Mouse (Mus musculus) hindbrain, embryonic 12.5 days (tissue): Measurements from ENCODE around the gene Zfp64. TPM values are rescaled to one million over a fixed set of nuclear protein-coding genes. Genes with fewer than 3 reads are reported as not detected.
A peak's percentile ranks its signal among the peaks of the same experiment; 100 is the strongest.

ENCODE experiments used
- ATAC-seq: fragments of 200-750 bp; cut with Nextera tagmentation; 2 replicates; pipeline ENCODE4 v1.8.0; 2017; ENCODE audit warnings: moderate TSS enrichment; ENCODE audit not compliant: low FRiP score
- H3K27ac ChIP-seq: fragments of 300-500 bp; sonication (generic); 2 replicates; pipeline ENCODE4 v1.5.1; 2016; ENCODE audit warnings: mild to moderate bottlenecking
- H3K27me3 ChIP-seq: fragments of 300-500 bp; sonication (generic); 2 replicates; pipeline ENCODE4 v1.6.1; 2016; ENCODE audit warnings: mild to moderate bottlenecking
- H3K36me3 ChIP-seq: fragments of 300-500 bp; sonication (generic); 2 replicates; pipeline ENCODE4 v1.6.1; 2016; ENCODE audit warnings: mild to moderate bottlenecking
- H3K4me1 ChIP-seq: fragments of 300-500 bp; sonication (generic); 2 replicates; pipeline ENCODE4 v1.6.1; 2016
- H3K4me2 ChIP-seq: fragments of 300-500 bp; sonication (generic); replicated peaks from 2 replicates; pipeline ENCODE4 v1.6.1; 2016; ENCODE audit warnings: mild to moderate bottlenecking
- H3K4me3 ChIP-seq: fragments of 300-500 bp; sonication (generic); 2 replicates; pipeline ENCODE4 v1.5.1; 2016; ENCODE audit warnings: mild to moderate bottlenecking
- H3K9ac ChIP-seq: fragments of 300-500 bp; sonication (generic); 2 replicates; pipeline ENCODE4 v1.6.1; 2016; ENCODE audit warnings: mild to moderate bottlenecking, moderate library complexity
- H3K9me3 ChIP-seq: fragments of 300-500 bp; sonication (generic); replicated peaks from 2 replicates; pipeline ENCODE4 v1.6.1; 2016; ENCODE audit warnings: mild to moderate bottlenecking
- WGBS: fragments of 180-500 bp; shearing (Covaris S2); methylation state at CpG from one replicate; pipeline ENCODE4 v1.1.7; 2016; 5-methylcytosine and 5-hydroxymethylcytosine counted together
- polyA plus RNA-seq: library from polyadenylated mRNA; unstranded; fragments of >200 nt; fragmentation: Nextera tagmentation; extraction: Ambion mirVana; gene quantifications from 2 replicates; pipeline ENCODE4 v1.2.1, GENCODE M21; 2016

The Zfp64 gene
- polyA plus RNA-seq, 1 experiment from 2014 or later, result 39.0 TPM

- H3K27me3 ChIP-seq, result no peaks in the 10 kb centered on the region
- no peak overlapping the region for H3K4me2 ChIP-seq
- no peaks in the 10 kb centered on the region for H3K4me1 ChIP-seq
- peaks cover 13% of the 10 kb centered on the region for H3K9me3 ChIP-seq
- H3K9ac ChIP-seq, result no peak overlapping the region
- ATAC-seq, result no peak
- 83% methylated on average over 12 of the region's 12 CpGs for WGBS
- no peaks in the 10 kb centered on the region for H3K36me3 ChIP-seq
- no peak overlapping the region for H3K27ac ChIP-seq
- H3K4me3 ChIP-seq, result no peak overlapping the region
These were observed 12.9 kb upstream of the Zfp64 start for GRCm38 (mm10) chr2:168968136-168968925.

- no peak for ATAC-seq
- no peaks in the 10 kb centered on the region for H3K4me1 ChIP-seq
- whole genome bisulfite sequencing, result 86% methylated on average over 6 of the region's 6 CpGs
These were observed 11.1 kb upstream of the Zfp64 start for GRCm38 (mm10) chr2:168966525-168966924.

GRCm38 (mm10) chr2:168964849-168965248 lies 9.5 kb upstream of the Zfp64 start:
- no peak overlapping the region for H3K9ac ChIP-seq
- ATAC-seq, result no peak
- 95% methylated on average over 5 of the region's 5 CpGs for WGBS

More at GRCm38 (mm10) chr2:168966525-168966924, 11.1 kb upstream of the Zfp64 start:
- no peak overlapping the region for H3K4me3 ChIP-seq
- H3K9me3 ChIP-seq, result peaks cover 13% of the 10 kb centered on the region
- H3K9ac ChIP-seq, result no peak overlapping the region
- no peak overlapping the region for H3K4me2 ChIP-seq
- no peaks in the 10 kb centered on the region for H3K27me3 ChIP-seq
- H3K36me3 ChIP-seq, result no peaks in the 10 kb centered on the region
- H3K27ac ChIP-seq, result no peak overlapping the region

GRCm38 (mm10) chr2:168961729-168962666 lies 6.6 kb upstream of the Zfp64 start:
- no peak for ATAC-seq
- H3K9ac ChIP-seq, result no peak overlapping the region
- no peaks in the 10 kb centered on the region for H3K27me3 ChIP-seq
- 88% methylated on average over 4 of the region's 4 CpGs for WGBS
- no peaks in the 10 kb centered on the region for H3K4me1 ChIP-seq
- no peak overlapping the region for H3K27ac ChIP-seq
- H3K4me3 ChIP-seq, result no peak overlapping the region
- H3K36me3 ChIP-seq, result no peaks in the 10 kb centered on the region
- peaks cover 13% of the 10 kb centered on the region for H3K9me3 ChIP-seq
- no peak overlapping the region for H3K4me2 ChIP-seq

More at GRCm38 (mm10) chr2:168964849-168965248, 9.5 kb upstream of the Zfp64 start:
- no peaks in the 10 kb centered on the region for H3K27me3 ChIP-seq
- H3K4me2 ChIP-seq, result no peak overlapping the region
- no peak overlapping the region for H3K4me3 ChIP-seq
- H3K9me3 ChIP-seq, result peaks cover 13% of the 10 kb centered on the region
- no peaks in the 10 kb centered on the region for H3K4me1 ChIP-seq
- no peak overlapping the region for H3K27ac ChIP-seq
- no peaks in the 10 kb centered on the region for H3K36me3 ChIP-seq

- 93% methylated on average over 3 of the region's 3 CpGs for WGBS
- Histone ChIP-seq H3K4me3 (no peak overlapping the region), H3K27ac (no peak overlapping the region), H3K4me2 (no peak overlapping the region), H3K27me3 (no peaks in the 10 kb centered on the region), H3K36me3 (no peaks in the 10 kb centered on the region), H3K9me3 (peaks cover 12% of the 10 kb centered on the region), H3K9ac (no peak overlapping the region), H3K4me1 (peaks cover 2% of the 10 kb centered on the region; the same call in 1 of the 2 replicates)
- ATAC-seq, result no peak
These were observed 5.4 kb upstream of the Zfp64 start for GRCm38 (mm10) chr2:168960814-168961213.

GRCm38 (mm10) chr2:168959339-168959885 lies 4.0 kb upstream of the Zfp64 start:
- Histone ChIP-seq H3K36me3 (no peaks in the 10 kb centered on the region), H3K4me2 (no peak overlapping the region), H3K27ac (no peak overlapping the region), H3K9me3 (0 out of 2 replicates have a peak, but pooled peaks cover 5% of the 10 kb centered on the region), H3K4me3 (no peak overlapping the region), H3K9ac (no peak overlapping the region), H3K27me3 (no peaks in the 10 kb centered on the region), H3K4me1 (peaks cover 9% of the 10 kb centered on the region)
- no peak for ATAC-seq
- 83% methylated on average over 14 of the region's 14 CpGs for WGBS

GRCm38 (mm10) chr2:168955850-168956346 lies 511 bp upstream of the Zfp64 start:
- Histone ChIP-seq H3K4me1 (peaks cover 21% of the 10 kb centered on the region), H3K27me3 (no peaks in the 10 kb centered on the region), H3K4me3 (peak overlapping the region; percentile 69), H3K4me2 (peak overlapping the region; percentile 76), H3K27ac (peak overlapping the region; percentile 67; the same call in 1 of the 2 replicates), H3K9me3 (no peaks in the 10 kb centered on the region), H3K36me3 (peaks cover 7% of the 10 kb centered on the region), H3K9ac (no peak overlapping the region; the same call in 1 of the 2 replicates)
- ATAC-seq, result no peak
- WGBS, result 49% methylated on average over 10 of the region's 10 CpGs

- H3K9me3 ChIP-seq, result no peaks in the 10 kb centered on the region
- no peaks in the 10 kb centered on the region for H3K27me3 ChIP-seq
- H3K4me3 ChIP-seq, result peak overlapping the region; percentile 69
- H3K4me1 ChIP-seq, result peaks cover 21% of the 10 kb centered on the region
- ATAC-seq, result no peak
- WGBS, result 12% methylated on average over 8 of the region's 8 CpGs
- H3K4me2 ChIP-seq, result peak overlapping the region; percentile 76
- H3K27ac ChIP-seq, result no peak overlapping the region; the same call in 1 of the 2 replicates
- H3K9ac ChIP-seq, result peak overlapping the region; percentile 82
- peaks cover 22% of the 10 kb centered on the region for H3K36me3 ChIP-seq
These were observed 1.0 kb downstream of the Zfp64 start for GRCm38 (mm10) chr2:168954376-168954775.

GRCm38 (mm10) chr2:168948506-168948905 lies 6.9 kb downstream of the Zfp64 start:
- ATAC-seq, result no peak
- Histone ChIP-seq H3K36me3 (peaks cover 75% of the 10 kb centered on the region), H3K9ac (no peak overlapping the region), H3K4me2 (no peak overlapping the region), H3K4me3 (no peak overlapping the region), H3K9me3 (no peaks in the 10 kb centered on the region), H3K4me1 (peaks cover 4% of the 10 kb centered on the region), H3K27me3 (no peaks in the 10 kb centered on the region), H3K27ac (no peak overlapping the region)
- 89% methylated on average over 6 of the region's 6 CpGs for WGBS

- Histone ChIP-seq H3K9ac (no peak overlapping the region), H3K4me1 (peaks cover 2% of the 10 kb centered on the region; the same call in 1 of the 2 replicates), H3K9me3 (no peaks in the 10 kb centered on the region), H3K4me3 (no peak overlapping the region), H3K27me3 (no peaks in the 10 kb centered on the region), H3K36me3 (peaks cover 78% of the 10 kb centered on the region), H3K4me2 (no peak overlapping the region), H3K27ac (no peak overlapping the region)
- 100% methylated on average over 1 of the region's 1 CpGs for WGBS
- no peak for ATAC-seq
These were observed 7.7 kb downstream of the Zfp64 start for GRCm38 (mm10) chr2:168947663-168948062.

- no peak overlapping the region for H3K4me3 ChIP-seq
- no peak for ATAC-seq
- no peak overlapping the region for H3K27ac ChIP-seq
- no peaks in the 10 kb centered on the region for H3K9me3 ChIP-seq
- H3K36me3 ChIP-seq, result peaks cover 71% of the 10 kb centered on the region
- H3K4me2 ChIP-seq, result no peak overlapping the region
- 94% methylated on average over 4 of the region's 4 CpGs for WGBS
- no peaks in the 10 kb centered on the region for H3K4me1 ChIP-seq
- no peaks in the 10 kb centered on the region for H3K27me3 ChIP-seq
- no peak overlapping the region for H3K9ac ChIP-seq
These were observed 11.4 kb downstream of the Zfp64 start for GRCm38 (mm10) chr2:168944011-168944410.

GRCm38 (mm10) chr2:168939941-168940340 lies 15.4 kb downstream of the Zfp64 start:
- peaks cover 63% of the 10 kb centered on the region for H3K36me3 ChIP-seq
- H3K4me1 ChIP-seq, result no peaks in the 10 kb centered on the region
- ATAC-seq, result no peak
- no peaks in the 10 kb centered on the region for H3K9me3 ChIP-seq
- H3K4me3 ChIP-seq, result no peak overlapping the region
- H3K27me3 ChIP-seq, result no peaks in the 10 kb centered on the region
- no peak overlapping the region for H3K4me2 ChIP-seq
- no peak overlapping the region for H3K27ac ChIP-seq
- H3K9ac ChIP-seq, result no peak overlapping the region
- 93% methylated on average over 8 of the region's 8 CpGs for WGBS
